Mouse (Mus musculus) gastrocnemius, postnatal 25 days (tissue): ENCODE results near the gene Gad1. TPM values are rescaled to one million over a fixed set of nuclear protein-coding genes. Genes with fewer than 3 reads are reported as not detected.
"Not testable (repeated sequence)": the region's sequence is repeated elsewhere in the genome, so short reads cannot be mapped to it uniquely, and the experiment has no call there.

ENCODE experiments used
- DNase-seq: peaks from one replicate; pipeline ENCODE4 v3.0.0; 2022
- long read RNA-seq, 2 experiments: library from polyadenylated mRNA; stranded (forward); transcript quantifications; one replicate each; pipeline ENCODE4 v2.0.0; 2021
- total RNA-seq, 2 experiments: library from RNA; stranded (reverse); gene quantifications; 1 replicate in 1 of 2; 2 replicates in 1 of 2; pipeline ENCODE4 v1.2.3; 2021

Gene Gad1
- under 1 TPM; 0.19 to 0.74 TPM for total RNA-seq
- long read RNA-seq, experiment 1, result 0 reads
- long read RNA-seq, experiment 2, partial matches to known transcripts, result 0 of 2 reads
- long read RNA-seq, experiment 2, other reads (novel, unspliced or antisense), result 2 of 2 reads

DNA sequence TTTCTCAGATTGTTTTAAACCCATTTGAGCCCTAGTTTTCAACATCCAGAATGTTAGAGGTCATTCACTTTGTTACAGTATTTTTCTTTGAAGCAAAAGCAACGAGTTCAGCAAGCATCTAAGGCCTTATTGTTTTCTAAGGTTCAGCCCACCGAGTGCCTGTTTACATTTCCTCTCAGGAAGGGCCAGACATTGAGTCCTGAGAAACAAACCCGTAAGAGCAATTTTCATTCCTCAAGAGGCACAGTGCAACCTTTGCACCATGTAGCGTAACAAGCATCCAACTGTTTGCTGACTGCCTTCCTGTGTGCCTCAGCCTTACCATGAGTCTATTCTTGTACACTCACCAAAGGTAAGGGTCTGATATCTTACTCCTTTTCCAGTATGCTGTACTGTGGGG is at the start of gene Gad1:
Gad1 (plus strand) TSS at position 301 of the 400 bp plus-strand sequence.
- no peak for DNase-seq

GRCm38 (mm10) chr2:70503436-70503835 is 49.4 kb upstream of the Gad1 start:
- DNase-seq, result no peak

GRCm38 (mm10) chr2:70505229-70505628 is 47.6 kb upstream of the Gad1 start:
- no peak for DNase-seq

DNA sequence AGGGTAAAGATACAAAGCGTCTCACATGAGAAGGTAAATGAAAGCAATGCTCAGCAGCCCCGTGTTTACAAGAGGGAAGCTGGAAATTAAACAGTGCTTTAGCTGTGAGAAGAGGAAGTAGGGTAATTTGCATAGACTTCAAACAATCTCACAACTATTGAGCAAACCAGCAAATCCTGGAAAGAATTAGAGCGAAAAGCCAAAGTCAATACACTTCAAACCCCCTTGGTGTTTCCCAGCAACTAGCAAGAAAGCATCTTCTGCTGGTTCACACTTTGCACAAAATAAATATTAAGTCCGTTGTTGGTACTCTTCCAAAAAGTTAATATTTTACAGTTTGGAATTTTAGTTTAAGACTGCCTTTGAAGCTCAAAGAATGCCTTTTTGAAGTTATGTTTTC is 47.0 kb upstream of the Gad1 start:
- DNase-seq, result no peak

DNA sequence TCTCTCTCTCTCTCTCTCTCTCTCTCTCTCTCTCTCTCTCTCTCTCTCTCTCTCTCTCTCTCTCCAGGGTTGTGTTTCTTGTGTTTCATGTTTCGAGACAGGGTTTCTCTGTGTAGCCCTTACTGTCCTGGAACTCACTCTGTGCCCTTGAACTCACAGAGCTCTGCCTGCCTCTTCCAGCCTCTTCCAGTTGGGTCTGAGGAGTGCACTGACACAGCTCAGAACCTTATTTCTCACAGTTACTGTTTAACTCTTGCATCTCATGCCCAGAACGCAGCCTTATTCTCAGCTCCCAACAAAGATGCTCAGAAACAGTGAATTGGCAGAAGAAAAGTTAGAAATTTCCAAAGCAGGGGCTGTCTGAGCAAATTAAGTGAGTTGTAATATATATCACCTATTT is 46.5 kb upstream of the Gad1 start:
- DNase-seq, result no peak

- no peak for DNase-seq
Observed at GRCm38 (mm10) chr2:70508496-70508895, 44.4 kb upstream of the Gad1 start, which contains the start of gene Erich2. Gene Erich2 (plus strand): TSS chr2:70508819.

DNA sequence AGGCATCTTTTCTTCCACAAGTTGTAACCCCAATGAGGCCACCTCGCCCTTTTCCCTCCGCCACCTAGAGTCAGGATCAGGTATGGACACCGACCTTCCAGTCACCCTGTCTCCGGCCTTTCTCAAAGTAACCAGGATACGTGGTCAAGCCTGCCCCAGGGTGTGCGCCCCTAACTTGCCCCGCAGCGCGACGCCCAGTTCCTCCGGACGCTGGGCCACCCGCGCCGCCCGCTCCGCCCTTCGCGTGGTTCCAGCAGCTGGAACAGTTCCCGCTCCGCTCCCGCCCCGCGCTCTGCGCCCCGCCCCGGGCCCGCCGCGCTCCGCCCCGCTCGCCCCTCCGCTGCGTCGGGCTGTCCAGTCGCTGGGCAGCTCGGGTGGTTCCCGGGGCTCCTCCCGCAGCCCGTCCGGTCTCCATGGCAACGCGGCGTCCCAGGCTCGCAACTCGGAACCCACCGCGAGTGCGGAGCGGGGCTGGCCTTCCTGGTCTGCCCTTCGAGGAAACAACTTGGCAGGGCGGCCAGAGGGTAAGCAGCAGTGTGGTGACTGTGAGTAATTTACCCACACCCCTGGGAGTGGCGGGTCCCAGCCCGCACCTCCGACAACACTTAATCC is 43.7 kb upstream of the Gad1 start:
- peak; percentile 60 for DNase-seq

DNA sequence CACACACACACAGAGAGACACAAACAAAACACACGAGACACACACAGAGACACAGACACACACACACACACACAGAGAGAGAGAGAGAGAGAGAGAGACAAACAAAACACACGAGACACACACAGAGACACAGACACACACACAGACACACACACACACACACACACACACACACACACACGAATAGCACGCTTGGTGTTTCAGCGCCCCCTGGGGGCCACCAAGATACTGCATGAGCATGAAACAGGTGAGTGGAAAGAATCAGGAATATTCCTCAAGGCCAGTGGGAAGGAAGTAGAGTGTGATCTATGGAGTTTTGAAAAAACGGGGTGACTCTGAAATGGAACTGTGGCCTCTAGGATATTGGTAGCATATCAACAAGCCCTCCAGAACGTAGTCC is 14.6 kb upstream of the Gad1 start:
- not testable (repeated sequence) for DNase-seq

GRCm38 (mm10) chr2:70550671-70551070 is 2.2 kb upstream of the Gad1 start:
- DNase-seq, result no peak

DNA sequence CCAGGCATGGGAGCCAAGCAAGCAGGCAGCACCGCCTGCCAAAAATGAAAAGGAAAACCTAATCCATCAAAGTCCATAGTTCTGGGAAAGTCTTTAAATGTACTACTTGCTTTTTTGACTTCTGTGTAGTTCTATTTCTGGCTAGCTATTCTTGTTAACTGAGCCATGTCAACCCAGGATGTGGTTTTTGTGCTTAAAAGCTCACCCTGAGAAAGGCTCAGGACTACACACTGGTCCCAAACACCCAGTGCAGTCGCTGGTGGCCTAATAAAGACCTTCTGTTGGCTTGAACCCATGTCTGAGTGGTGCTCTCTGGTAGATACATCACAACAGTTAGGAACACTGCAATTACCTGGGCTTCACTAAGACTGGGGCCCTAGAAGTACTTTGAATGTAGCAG is 1.4 kb upstream of the Gad1 start:
- DNase-seq, result no peak

- no peak for DNase-seq
Observed at GRCm38 (mm10) chr2:70552067-70552598, 739 bp upstream of the Gad1 start.

DNA sequence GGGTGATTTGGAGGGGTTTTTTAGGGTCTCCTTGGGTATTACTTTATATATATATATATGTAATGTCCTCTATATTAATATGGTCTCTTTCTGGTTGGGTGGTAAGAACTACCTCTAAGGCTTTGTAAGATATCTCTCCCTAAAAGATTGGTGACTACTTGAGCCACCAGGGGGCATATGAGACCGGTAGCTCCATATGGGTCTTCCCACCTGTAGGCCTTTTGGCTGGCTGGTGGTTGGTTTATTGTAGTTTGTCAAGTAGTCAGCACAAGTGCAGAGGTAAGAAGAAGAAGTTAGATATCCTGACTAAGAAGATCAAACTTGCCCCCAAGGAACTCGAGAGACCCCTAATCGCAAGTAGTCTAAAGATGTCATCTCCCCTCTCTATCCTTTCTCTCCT is 954 bp downstream of the Gad1 start:
- no peak for DNase-seq

DNA sequence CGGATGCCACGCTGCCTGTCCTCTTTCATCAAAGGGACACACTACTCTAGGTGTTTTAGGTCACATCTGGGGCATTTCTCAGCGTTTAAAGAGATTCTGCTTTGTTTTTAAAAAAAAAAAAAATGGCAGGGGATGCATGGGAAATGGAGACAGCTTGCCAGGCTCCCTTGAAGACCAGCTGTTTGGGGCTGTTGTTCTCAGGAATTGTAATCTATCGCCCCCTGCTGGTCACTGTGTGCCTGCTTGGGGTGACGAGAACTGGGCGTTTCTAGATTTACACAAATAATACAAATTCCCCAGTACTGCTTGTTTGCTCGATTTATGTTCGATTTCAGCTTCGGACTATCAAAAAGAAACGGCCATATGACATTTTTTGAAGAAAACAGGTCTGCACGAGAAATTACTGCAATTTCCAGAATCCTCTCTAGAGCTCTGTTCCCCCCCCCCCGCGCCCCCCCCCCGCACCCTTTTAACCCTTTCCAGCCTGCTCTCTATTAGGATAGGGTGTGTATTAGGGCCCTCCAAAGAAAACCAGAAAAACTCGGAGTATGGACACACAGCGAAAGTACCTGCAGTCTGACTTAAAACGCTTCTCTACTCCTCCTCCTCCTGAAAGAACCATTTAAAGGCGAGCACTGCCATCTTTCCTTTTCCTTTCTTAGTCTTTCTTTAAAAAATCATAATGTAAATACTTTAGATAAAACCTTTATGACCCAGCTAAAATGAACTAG is 5.4 kb downstream of the Gad1 start:
- DNase-seq, result no peak

DNA sequence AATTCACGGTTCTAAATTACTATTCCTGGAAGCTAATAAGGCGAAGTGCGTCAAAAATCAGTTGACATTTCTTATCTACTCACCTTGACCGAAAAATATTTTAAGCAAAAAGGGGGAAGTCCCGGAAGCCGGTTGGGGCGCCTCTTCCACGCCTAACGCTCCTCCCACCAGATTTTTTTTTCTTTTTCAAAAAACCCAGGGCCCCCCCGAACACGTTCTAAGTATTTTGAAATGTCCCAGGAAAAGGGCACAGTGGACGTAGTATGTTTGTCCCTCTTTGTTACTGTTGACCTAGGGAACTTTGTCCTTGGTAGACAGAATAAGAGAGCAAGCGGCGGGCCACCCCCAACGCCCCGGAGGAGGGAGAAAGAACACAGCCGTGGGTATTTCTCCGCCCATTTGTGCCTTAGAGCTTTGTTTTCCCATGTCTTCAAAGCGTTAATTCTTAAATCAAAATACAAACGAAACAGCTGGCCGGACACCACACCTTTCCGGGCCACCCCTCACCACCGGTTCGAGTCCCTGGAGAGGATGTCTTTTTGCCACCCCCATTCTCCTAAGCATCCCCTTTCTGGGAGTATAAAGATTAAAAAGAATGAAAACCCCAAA is 6.1 kb downstream of the Gad1 start:
- no peak for DNase-seq

DNA sequence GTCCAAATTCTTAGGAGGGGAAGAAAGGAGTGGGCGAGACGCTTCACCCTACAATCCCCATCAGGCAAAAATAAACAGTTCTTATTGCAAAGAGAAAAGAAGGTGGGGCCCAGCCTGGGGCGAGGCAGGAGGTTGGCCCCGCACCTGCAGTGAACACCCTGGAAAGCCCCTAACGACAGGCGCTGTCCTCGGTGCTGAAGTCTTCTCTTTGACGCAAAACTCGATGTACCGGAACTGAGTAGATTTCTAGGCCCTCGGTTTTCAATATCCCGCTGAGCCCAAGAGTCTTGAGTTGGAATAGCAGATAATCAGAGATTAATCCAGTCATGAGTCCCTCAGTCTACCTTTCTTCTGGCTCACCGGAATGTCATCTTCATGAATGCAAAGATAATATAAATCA is 6.6 kb downstream of the Gad1 start:
- DNase-seq, result no peak

- DNase-seq, result no peak
Observed at GRCm38 (mm10) chr2:70561077-70561795, 8.4 kb downstream of the Gad1 start.

DNA sequence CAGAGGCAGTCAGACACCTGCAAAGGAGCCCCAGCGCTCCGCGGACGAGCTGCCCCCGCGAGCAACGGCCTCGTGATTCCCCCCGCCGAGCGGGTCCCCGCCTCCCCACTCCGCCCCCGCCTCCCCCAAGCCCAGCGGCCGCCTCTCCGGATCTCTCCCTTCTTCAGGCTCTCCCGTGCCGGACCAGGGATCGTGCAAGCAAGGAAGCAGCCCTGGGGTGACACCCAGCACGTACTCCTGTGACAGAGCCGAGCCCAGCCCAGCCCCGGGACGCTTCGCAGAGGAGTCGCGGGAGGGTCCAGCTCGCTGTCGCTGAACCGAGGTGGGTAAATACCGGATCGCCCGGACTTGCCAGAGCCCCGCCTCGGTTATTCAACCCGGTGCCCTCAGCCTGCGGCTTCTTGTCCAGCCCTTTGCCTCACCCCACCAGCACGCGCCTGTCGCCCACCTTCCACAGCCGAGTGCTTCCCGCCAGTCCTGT is 9.2 kb downstream of the Gad1 start:
- no peak for DNase-seq

- DNase-seq, result no peak
Observed at GRCm38 (mm10) chr2:70562611-70562980, 9.7 kb downstream of the Gad1 start.

DNA sequence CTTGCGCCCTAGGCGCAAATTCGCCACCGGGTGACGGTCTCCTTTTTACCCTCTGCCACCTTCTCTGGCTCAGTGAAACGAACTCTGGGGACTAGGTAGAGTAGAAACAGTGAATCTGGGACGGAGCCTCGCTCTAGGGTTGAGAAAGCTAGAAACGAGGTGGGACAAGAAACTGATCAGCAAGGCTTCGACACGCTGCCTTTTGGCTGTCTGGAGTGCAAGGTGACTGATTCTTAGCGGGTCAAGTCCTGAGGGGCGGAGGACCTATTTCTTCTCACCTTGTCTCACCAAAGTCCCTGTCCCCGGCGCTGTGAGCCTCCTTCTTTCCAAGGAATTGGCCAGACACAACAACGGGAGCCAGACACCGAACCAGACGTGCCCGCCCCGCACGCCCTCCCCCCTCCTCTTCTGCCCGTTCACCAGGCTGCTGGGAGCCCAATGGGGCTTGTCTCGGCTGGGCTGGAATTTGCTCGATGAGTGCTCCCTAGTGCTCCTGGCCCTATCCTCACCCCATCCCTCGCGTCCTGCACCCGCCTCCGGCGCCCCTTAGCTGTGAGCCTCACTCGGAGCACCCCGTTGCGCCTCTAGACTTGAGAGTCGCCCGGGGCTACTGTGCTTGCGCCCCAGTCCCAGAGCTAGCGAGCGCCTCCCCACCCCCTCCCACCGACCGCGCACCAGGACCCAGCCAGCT is 10.3 kb downstream of the Gad1 start:
- DNase-seq, result no peak

- no peak for DNase-seq
Observed at GRCm38 (mm10) chr2:70563721-70564645, 11.1 kb downstream of the Gad1 start.
